Mouse (Mus musculus) ES-CJ7 (cell line): ENCODE data around the gene Ccno.
A peak's percentile ranks its signal among the peaks of the same experiment; 100 is the strongest.
"Not testable (repeated sequence)": the region's sequence is repeated elsewhere in the genome, so short reads cannot be mapped to it uniquely, and the experiment has no call there.

Source experiments
- DNase-seq: peaks from one replicate; pipeline ENCODE4 v3.0.0; 2011; ENCODE audit warnings: low read depth, low spot score

Gene Ccno

GRCm38 (mm10) chr13:113000576-113001318 is 13.1 kb downstream of the Ccno start:
- no peak for DNase-seq

GRCm38 (mm10) chr13:113012683-113013082 is 25.1 kb downstream of the Ccno start:
- DNase-seq, result no peak

GRCm38 (mm10) chr13:113013174-113013953 is 25.8 kb downstream of the Ccno start:
- DNase-seq, result not testable (repeated sequence)

- no peak for DNase-seq
Observed at GRCm38 (mm10) chr13:113021521-113021920, 33.9 kb downstream of the Ccno start.

- DNase-seq, result no peak
Observed at GRCm38 (mm10) chr13:113022467-113022866, 34.9 kb downstream of the Ccno start.

GRCm38 (mm10) chr13:113023274-113024143 is 35.9 kb downstream of the Ccno start:
- DNase-seq, result no peak

- peak; percentile 29 for DNase-seq
Observed at GRCm38 (mm10) chr13:113031351-113031750, 43.7 kb downstream of the Ccno start.

GRCm38 (mm10) chr13:113031792-113032571 is 44.4 kb downstream of the Ccno start:
- DNase-seq, result peak; percentile 70

GRCm38 (mm10) chr13:113032831-113033230 is 45.2 kb downstream of the Ccno start:
- DNase-seq, result no peak

- DNase-seq, result no peak
Observed at GRCm38 (mm10) chr13:113034271-113034886, 46.8 kb downstream of the Ccno start.

GRCm38 (mm10) chr13:113034950-113035421 is 47.4 kb downstream of the Ccno start, which contains the start of gene Cdc20b:
Cdc20b (plus strand) TSS chr13:113035111.
- peak; percentile 45 for DNase-seq

GRCm38 (mm10) chr13:113035852-113036251 is 48.2 kb downstream of the Ccno start:
- DNase-seq, result peak; percentile 96
